Mouse (Mus musculus): ENCODE measurements around the gene Padi4. TPM values are rescaled to one million over a fixed set of nuclear protein-coding genes. Genes with fewer than 3 reads are reported as not detected.
A peak's percentile ranks its signal among the peaks of the same experiment; 100 is the strongest.

Gene Padi4
- 0.30 and 0.49 TPM in 2 replicates for polyA plus RNA-seq (2016; fragmentation: Nextera tagmentation; extraction: Ambion mirVana)

DNA sequence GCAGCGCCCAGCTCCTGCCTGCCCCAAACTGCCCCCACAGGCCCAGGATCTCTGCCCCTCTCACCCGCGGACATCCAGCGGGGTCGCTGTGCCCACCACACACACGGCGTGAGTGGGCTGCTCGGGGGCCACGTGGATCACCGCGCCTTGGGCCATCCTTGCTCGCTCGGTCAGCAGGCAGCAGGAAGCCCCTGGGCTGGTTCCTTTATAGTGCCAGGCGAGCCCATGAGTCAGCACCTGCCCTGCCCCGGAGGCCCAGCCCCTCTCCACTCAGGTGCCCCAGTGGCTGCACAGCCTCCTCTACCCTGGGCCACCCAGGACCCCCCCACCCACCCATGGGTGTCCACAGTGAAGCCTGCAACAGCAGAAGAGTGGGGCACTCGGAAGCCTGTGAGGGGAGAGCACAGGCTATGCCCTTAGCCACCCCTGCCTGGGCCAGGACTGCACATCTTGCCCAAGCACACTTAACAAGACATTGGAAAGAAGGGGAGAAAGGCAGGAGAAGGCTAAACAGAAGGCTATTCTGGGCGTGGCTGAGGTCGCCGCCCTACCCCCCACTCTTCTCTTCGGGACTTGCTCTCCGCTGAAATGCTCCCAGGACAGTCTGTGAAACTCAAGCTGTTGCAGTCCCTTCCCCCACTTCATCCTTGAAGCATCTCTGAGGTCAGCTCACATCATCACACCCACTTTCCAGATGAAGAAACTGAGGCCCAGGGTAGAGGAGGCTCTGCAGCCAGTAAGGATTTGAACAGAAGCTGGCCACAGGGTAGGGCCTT is at the start of gene Padi4:
Gene Padi4, minus strand, starts transcription at position 212 of the 776 bp plus-strand sequence.
- Histone ChIP-seq H3K27me3 (replicated peaks; ENCODE audit: low read depth, poor library complexity, severe bottlenecking) (no peaks in the 10 kb centered on the region; the same call in 1 of the 2 replicates), H3K27ac (replicated peaks) (peak within 1 kb of the TSS; percentile 48), H3K36me3 (replicated peaks) (no peaks in the 10 kb centered on the region), H3K9me3 (no peaks in the 10 kb centered on the region), H3K4me1 (peaks cover 15% of the 10 kb centered on the region), H3K4me3 (no peak within 1 kb of the TSS)
- WGBS = 87% methylated on average over 21 of the region's 21 CpGs
- no peak for DNase-seq (ENCODE audit: low spot score)

DNA sequence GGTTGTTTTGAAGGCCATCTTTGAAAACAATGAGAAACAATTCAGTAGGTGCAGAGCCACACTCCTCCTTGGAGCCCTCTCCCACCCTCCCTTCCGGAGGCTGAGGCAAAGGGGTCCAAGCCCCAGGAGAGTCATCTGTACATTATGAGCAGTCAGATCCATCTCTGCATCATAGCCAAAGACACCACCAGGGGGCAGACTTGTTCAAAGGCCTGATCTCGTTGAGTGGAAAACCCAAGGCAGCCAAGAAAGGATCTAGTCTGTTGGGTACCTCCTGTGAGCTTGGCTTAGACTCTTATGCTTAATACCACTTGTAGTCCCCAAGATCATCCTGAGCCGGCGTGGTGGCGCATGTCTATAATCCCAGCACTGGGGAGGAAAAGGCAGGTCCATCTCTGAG is 48.0 kb upstream of the Padi4 start:
- no peaks in the 10 kb centered on the region for H3K36me3 ChIP-seq (replicated peaks)

DNA sequence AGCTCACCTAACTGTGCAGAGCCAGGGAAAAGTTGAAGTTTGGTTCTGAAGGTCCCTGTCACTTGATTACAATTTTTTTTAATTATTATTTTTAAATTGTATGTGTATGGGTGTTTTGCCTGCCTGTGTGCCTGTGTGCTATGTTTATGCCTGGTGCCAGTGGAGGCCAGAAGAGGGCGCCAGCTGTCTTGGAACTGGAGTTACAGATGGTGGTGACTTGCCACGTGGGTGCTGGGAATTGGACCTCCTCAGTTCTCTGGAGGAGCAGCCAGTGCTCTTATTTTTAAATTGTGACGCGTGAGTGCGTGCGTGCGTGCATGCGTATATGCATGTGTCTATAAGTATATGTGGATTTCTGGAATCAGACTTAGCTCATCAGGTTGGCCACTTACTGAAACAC is 43.4 kb upstream of the Padi4 start:
- H3K4me3 ChIP-seq = no peak overlapping the region
- peaks cover 41% of the 10 kb centered on the region for H3K4me1 ChIP-seq
- WGBS = 91% methylated on average over 8 of the region's 8 CpGs
- H3K9me3 ChIP-seq = peaks cover 7% of the 10 kb centered on the region; the same call in 1 of the 2 replicates
- no peaks in the 10 kb centered on the region for H3K36me3 ChIP-seq (replicated peaks)
- peaks cover 24% of the 10 kb centered on the region for H3K27me3 ChIP-seq (replicated peaks; ENCODE audit: low read depth, poor library complexity, severe bottlenecking)
- no peak overlapping the region for H3K27ac ChIP-seq (replicated peaks)
- DNase-seq (ENCODE audit: low spot score) = no peak

More for the DNA sequence above, 48.0 kb upstream of the Padi4 start:
- Histone ChIP-seq H3K9me3 (peaks cover 29% of the 10 kb centered on the region), H3K4me1 (peaks cover 2% of the 10 kb centered on the region; the same call in 1 of the 2 replicates), H3K27ac (replicated peaks) (no peak overlapping the region), H3K27me3 (replicated peaks; ENCODE audit: low read depth, poor library complexity, severe bottlenecking) (peaks cover 7% of the 10 kb centered on the region), H3K4me3 (no peak overlapping the region)
- 69% methylated on average over 5 of the region's 5 CpGs for WGBS
- DNase-seq (ENCODE audit: low spot score) = peak; percentile 48

DNA sequence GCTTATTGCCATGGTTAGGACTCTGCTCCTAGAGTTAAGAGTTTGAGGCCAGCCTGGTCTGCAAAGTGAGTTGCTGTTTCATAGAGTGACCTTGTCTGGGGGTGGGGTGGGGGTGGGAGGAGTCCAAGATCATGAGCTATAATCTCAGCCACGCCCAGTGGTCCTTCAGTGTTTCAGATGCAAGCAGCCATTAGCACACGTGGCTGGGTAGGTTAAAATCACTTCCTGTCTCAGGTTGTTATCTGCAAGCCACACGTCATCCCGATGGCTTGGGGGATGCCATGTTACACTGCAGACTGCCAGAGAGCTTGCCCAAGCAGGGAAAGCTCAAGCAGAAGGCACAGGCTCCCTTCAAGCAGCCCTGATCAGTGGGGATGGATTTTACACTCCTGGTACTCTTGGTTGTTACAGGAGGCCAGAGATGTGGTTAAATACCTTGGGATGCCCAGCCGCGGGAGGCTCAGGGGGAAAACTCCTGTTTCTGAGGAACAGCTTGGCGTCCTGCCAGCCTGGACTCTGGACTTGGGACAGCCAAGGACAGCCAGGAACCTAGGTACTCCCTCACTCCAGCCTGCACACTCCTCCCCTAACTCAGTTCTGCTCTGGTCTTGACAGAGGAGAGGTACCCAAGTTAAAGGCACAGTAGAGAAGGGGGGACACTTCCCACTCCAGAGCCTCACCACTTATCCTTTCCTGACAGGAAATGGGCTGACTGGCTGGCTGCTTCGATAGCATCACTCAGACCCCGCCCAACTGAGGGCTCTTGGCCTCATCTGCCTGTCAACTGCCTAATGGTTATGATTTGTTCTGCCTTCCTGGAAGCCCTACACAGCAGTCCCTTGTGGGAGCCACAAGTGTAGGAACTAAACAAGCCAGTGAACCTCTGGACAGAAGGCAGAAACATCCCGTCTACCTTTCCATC is 42.2 kb upstream of the Padi4 start:
- no peak for DNase-seq (ENCODE audit: low spot score)
- H3K4me1 ChIP-seq = peaks cover 53% of the 10 kb centered on the region
- H3K4me3 ChIP-seq = no peak overlapping the region
- H3K27ac ChIP-seq (replicated peaks) = no peak overlapping the region
- H3K36me3 ChIP-seq (replicated peaks) = no peaks in the 10 kb centered on the region
- WGBS = 65% methylated on average over 10 of the region's 10 CpGs
- 0 out of 2 replicates have a peak, but pooled peaks cover 4% of the 10 kb centered on the region for H3K9me3 ChIP-seq
- H3K27me3 ChIP-seq (replicated peaks; ENCODE audit: low read depth, poor library complexity, severe bottlenecking) = peaks cover 24% of the 10 kb centered on the region

DNA sequence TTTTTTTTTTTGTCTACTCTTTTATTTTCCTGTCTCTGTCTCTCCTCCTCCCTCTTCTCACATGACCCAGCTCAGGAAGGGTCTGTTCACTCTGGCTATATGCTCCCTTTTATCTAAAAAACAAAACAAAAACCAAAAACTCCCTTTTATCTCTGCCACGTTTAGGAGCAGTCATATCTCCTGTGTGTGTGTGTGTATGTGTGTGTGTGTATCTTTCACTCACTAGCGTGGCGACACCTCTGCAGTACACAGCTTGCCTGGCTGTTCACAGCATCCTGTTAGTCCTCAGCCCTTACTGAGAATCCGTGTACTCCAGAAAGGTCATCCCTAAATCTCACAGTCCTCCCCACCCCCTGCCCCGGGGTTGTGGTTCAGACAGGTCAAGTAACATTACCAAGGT is 41.5 kb upstream of the Padi4 start:
- H3K4me3 ChIP-seq = no peak overlapping the region
- H3K27me3 ChIP-seq (replicated peaks; ENCODE audit: low read depth, poor library complexity, severe bottlenecking) = peaks cover 24% of the 10 kb centered on the region
- H3K27ac ChIP-seq (replicated peaks) = no peak overlapping the region
- DNase-seq (ENCODE audit: low spot score) = no peak
- H3K4me1 ChIP-seq = peaks cover 59% of the 10 kb centered on the region
- H3K9me3 ChIP-seq = 0 out of 2 replicates have a peak, but pooled peaks cover 4% of the 10 kb centered on the region
- WGBS = 73% methylated on average over 5 of the region's 5 CpGs
- H3K36me3 ChIP-seq (replicated peaks) = no peaks in the 10 kb centered on the region

DNA sequence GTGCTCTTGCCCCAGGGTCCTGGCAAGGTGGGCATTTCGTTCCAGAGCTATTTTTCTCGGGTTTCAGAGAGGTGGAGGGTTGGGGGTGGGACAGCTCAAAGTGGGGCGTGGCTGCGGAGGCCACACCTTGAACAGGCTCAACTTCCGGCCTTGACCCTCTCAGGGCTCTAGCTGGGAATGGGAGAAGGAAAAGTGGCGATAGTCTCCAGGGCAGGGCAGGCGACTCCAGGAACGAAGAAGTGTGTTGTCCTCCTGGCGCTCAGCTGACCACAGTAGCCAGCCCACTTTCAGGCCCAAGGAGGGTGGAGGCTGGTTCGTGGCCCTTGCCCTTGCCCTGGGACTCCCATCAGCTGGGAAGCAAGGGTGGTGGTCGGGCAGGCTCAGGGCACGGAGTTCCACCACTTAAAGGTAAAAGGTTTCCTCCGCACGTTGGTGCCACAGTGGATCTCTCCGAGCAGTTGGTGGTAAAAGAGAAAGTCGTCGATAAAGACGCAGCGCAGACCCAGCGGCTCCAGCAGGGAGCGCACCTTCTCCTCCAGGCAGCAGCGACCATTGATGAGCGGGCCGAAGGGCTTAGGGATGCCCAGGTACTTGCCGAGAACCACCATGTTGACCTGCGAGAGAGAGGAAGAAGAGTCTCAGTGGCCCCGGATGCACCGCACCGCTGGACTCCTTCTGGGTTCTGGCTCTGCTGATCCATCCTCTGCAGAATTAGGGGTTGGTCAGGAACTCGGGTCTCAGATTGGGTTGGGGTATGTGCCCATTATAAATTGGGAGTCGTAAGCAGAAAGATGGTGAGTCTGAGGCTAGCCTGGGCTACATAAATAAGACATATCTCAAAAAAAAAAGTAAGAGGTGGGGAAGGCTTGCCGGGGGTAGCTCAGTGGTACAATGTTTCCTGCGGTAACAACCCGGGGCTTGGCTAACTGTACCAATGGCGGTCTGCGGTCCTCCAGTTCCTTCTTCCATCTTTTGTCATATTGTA is 40.5 kb upstream of the Padi4 start:
- H3K4me3 ChIP-seq = peak overlapping the region; percentile 54
- 0 out of 2 replicates have a peak, but pooled peaks cover 4% of the 10 kb centered on the region for H3K9me3 ChIP-seq
- H3K27me3 ChIP-seq (replicated peaks; ENCODE audit: low read depth, poor library complexity, severe bottlenecking) = peaks cover 24% of the 10 kb centered on the region
- peaks cover 60% of the 10 kb centered on the region for H3K4me1 ChIP-seq
- no peaks in the 10 kb centered on the region for H3K36me3 ChIP-seq (replicated peaks)
- WGBS = 25% methylated on average over 36 of the region's 36 CpGs
- H3K27ac ChIP-seq (replicated peaks) = peak overlapping the region; percentile 70
- DNase-seq (ENCODE audit: low spot score) = peak; percentile 70

DNA sequence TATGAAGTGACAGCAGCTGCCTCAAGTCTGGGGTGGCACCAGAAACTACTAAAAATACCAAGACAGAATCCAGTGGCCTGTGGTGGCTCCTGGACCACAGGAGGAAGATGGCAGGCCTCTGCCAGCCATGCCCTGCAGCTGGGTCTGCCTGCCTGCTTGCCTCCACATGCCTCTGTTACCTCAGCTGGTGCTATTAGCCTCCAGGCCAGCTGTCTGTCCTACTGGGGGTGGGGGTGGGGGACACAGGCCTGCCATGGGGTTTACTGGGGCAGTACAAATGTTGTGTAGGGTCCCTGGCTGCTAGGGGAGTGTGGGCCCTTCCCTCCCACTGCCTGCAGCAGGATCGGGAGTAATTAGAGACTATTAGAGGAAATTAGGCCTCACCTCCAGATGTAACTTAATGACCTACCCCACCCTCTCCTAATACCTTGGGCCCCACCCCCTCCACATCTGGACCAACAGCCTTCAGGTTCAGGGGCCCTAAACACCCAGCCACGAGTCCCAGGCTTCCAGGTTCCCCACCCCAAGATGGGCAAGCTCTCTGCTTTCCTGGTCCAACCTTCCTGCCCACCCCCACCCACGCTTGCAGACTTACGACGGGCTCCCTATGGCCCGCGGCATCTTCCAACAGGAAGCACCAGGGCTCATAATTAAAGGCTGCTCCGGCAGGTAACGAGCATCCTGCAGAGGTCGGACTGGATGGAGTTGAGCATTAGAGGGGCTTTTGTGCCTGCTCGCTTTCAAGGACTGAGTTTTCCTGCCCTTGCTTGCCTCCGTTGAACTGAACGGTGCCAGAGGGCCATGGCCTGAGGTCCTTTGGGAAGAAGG is 39.5 kb upstream of the Padi4 start:
- DNase-seq (ENCODE audit: low spot score) = peak; percentile 54
- Histone ChIP-seq H3K27me3 (replicated peaks; ENCODE audit: low read depth, poor library complexity, severe bottlenecking) (peaks cover 29% of the 10 kb centered on the region), H3K27ac (replicated peaks) (peak overlapping the region; percentile 70), H3K9me3 (0 out of 2 replicates have a peak, but pooled peaks cover 4% of the 10 kb centered on the region), H3K36me3 (replicated peaks) (no peaks in the 10 kb centered on the region), H3K4me1 (peaks cover 60% of the 10 kb centered on the region), H3K4me3 (peak overlapping the region; percentile 54)
- WGBS = 9% methylated on average over 13 of the region's 13 CpGs

DNA sequence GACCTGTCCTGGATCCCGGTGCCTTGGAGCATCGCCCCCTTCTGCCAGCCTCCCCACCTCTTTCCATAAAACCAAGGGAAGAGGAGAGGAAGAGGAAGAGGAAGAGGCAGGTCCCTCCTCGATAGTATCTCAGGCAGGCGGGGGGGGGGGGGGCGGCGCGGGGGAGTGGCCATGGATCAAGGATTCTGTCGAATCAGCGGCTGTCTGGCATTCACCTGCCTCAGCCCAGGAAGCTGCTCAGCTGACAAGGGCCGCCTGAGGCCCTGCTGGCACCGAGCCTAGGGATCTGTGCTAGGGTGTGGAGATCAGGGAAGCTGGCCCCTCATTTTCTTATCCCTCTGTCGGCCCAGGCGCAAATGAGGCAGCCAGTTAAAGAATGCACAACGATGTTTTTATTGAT is 38.6 kb upstream of the Padi4 start:
- 0 out of 2 replicates have a peak, but pooled peaks cover 2% of the 10 kb centered on the region for H3K9me3 ChIP-seq
- H3K4me1 ChIP-seq = peaks cover 60% of the 10 kb centered on the region
- H3K36me3 ChIP-seq (replicated peaks) = no peaks in the 10 kb centered on the region
- WGBS = 35% methylated on average over 14 of the region's 14 CpGs
- peaks cover 31% of the 10 kb centered on the region for H3K27me3 ChIP-seq (replicated peaks; ENCODE audit: low read depth, poor library complexity, severe bottlenecking)
- 0 out of 2 replicates have a peak overlapping the region, but pooled peaks have one; percentile 70 for H3K27ac ChIP-seq (replicated peaks)
- no peak for DNase-seq (ENCODE audit: low spot score)
- no peak overlapping the region for H3K4me3 ChIP-seq

DNA sequence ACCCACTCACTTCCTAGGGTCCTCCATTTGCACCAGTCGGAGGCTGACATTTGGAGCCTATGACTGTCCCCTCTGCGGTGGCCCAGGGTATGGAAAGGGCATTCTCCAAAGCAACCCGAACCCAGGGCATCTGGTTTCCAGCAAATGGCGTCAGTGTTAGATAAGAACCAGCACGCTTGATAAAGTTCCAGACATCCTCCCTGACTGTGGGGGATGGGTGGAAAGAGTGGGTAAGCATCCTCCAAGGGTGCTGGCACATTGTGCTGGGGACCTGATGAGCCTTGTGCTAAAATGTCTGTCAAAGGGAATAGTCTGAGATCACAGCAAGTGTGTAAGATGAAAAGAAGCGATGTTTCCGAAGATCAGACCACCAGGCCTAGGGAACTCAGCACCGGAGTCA is 38.2 kb upstream of the Padi4 start:
- WGBS = 71% methylated on average over 8 of the region's 8 CpGs
- DNase-seq (ENCODE audit: low spot score) = no peak
- Histone ChIP-seq H3K4me3 (no peak overlapping the region), H3K9me3 (no peaks in the 10 kb centered on the region), H3K36me3 (replicated peaks) (no peaks in the 10 kb centered on the region), H3K4me1 (peaks cover 60% of the 10 kb centered on the region), H3K27me3 (replicated peaks; ENCODE audit: low read depth, poor library complexity, severe bottlenecking) (peaks cover 31% of the 10 kb centered on the region), H3K27ac (replicated peaks) (0 out of 2 replicates have a peak overlapping the region, but pooled peaks have one; percentile 14)

DNA sequence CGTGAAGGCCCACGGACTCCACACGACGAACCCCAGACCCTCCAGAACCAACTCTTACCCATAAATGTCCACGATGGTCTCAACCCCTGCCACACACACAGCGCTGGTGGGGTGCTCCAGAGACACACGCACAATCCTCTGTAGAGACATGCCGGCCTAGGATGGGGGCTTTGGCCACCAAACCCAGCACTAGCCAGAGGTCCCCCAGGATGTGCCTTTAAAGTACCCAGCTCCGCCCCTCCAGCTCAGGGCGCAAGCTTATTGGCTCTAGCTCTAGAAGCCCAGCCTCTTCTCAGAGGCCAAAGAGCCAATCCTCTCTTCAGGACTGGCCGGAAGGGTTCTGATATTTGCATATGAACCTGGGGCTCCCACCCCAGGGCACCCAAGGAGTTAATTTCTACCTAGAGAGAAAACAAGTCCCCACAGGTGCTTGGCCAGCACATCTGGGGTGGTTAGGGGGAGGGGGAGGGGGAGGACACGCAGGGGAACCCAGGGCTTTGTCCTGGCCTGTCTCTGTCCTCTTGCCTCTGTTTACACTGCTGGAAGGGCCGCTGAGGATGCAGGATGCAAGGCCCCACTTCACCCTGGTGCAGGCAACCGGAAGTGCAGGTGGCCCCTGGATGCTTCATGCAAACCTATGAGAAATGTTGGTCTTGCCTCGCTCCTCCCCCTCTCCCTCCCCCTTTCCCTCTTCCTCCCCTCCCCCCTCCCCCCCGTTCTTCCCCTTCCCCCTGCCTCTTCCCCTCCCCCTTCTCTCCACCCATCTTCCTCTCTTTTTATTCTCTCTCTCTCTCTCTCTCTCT is 36.6 kb upstream of the Padi4 start, which contains the start of gene Padi3:
Gene Padi3, minus strand, starts transcription at position 191 of the 803 bp plus-strand sequence.
- peaks cover 45% of the 10 kb centered on the region for H3K4me1 ChIP-seq

More for the DNA sequence above, 36.6 kb upstream of the Padi4 start, which contains the start of gene Padi3:
- Histone ChIP-seq H3K27me3 (replicated peaks; ENCODE audit: low read depth, poor library complexity, severe bottlenecking) (peaks cover 34% of the 10 kb centered on the region), H3K4me3 (no peak within 1 kb of the TSS), H3K27ac (replicated peaks) (peak within 1 kb of the TSS; percentile 5; the same call in 1 of the 2 replicates), H3K36me3 (replicated peaks) (no peaks in the 10 kb centered on the region), H3K9me3 (no peaks in the 10 kb centered on the region)
- peak; percentile 41 for DNase-seq (ENCODE audit: low spot score)
- 72% methylated on average over 16 of the region's 16 CpGs for WGBS
